Mouse (Mus musculus): Measurements from ENCODE around the gene Ptpro. TPM values are rescaled to one million over a fixed set of nuclear protein-coding genes. Genes with fewer than 3 reads are reported as not detected.
"Not testable (repeated sequence)": the region's sequence is repeated elsewhere in the genome, so short reads cannot be mapped to it uniquely, and the experiment has no call there.

The Ptpro gene
- total RNA-seq, 2 experiments from 2014 or later = 43.6 to 45.4 TPM

DNA sequence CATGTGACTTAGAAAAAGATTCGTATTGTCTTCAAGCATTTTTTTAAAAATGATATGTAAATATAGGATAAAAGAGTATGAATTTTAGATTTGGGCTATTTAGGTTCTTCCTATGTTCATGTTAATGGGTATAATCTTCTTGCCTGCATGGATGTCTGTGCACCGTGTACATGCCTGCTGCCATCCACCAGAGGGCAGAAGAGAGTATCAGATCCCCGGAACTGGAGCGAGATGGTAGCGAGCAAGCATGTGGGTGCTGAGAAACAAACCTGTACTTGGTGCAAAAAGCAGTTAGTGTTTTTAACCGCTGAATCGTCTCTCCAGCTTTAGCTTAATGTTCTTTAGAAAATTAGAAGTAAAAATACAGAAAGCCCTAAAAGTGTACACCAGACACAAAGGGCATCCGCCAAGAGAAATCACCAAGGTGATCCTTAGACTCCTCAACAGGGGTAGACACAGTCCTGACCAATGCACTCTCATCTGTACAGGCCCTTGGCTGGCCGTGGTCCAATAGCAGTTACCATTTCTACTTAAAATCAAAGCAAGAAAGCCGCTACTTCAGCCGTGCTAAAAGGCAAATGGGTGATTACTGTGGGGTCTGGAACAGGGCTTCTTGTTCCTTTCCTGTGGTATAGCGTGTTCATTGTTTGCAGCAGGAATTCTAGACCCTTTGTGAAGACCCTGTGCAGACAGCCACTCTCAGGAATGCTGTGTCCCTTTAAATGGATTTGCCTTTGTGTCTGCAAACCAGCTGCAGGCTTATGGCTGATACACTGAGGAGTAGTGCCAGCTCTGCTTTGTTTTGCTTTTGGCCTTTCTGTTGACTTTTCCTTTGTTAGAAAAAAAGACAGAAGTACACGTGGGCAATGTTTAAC lies 162.6 kb downstream of the Ptpro start:
- TF ChIP-seq CTCF (conservative IDR thresholded peaks at IDR 0.05) = peak; percentile 91
- DNase-seq (ENCODE audit: low spot score in 2 of 2) = peak; percentile 28 to 59
- Histone ChIP-seq H3K4me3 (no peak overlapping the region), H3K27ac (no peak overlapping the region)

GRCm38 (mm10) chr6:137422777-137423176 lies 170.7 kb downstream of the Ptpro start:
- TF ChIP-seq CTCF (conservative IDR thresholded peaks at IDR 0.05) = no peak
- Histone ChIP-seq H3K27ac (no peak overlapping the region), H3K4me3 (no peak overlapping the region)
- no peak for DNase-seq (ENCODE audit: low spot score in 2 of 2)

DNA sequence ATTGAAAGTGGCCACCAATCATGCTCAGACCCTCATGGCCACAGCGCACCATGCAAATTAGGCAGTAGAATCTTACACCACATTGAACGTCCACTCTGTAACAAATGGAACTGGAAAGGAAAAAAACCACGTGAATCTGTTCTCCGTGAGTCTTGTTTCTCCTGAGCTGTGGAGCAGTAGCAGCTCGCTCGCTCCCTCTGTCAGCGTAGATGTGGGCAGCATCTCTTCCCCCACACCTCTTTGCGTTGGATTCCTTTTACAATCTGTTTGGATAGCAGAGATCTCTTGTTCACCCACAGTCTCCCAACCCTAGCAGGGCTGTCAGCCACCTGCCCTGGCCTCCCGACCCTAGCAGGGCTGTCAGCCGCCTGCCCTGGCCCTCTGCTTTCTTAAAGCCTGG lies 171.7 kb downstream of the Ptpro start:
- no peak overlapping the region for H3K4me3 ChIP-seq
- H3K27ac ChIP-seq = no peak overlapping the region
- TF ChIP-seq CTCF (conservative IDR thresholded peaks at IDR 0.05) = no peak; the same call in 1 of the 2 replicates
- no peak for DNase-seq (ENCODE audit: low spot score in 2 of 2)

- no peak for DNase-seq (ENCODE audit: low spot score in 2 of 2)
- H3K27ac ChIP-seq = no peak overlapping the region
- TF ChIP-seq CTCF (conservative IDR thresholded peaks at IDR 0.05) = no peak
- H3K4me3 ChIP-seq = no peak overlapping the region
Measured at GRCm38 (mm10) chr6:137425500-137426432, 173.6 kb downstream of the Ptpro start.

- no peak for TF ChIP-seq CTCF (conservative IDR thresholded peaks at IDR 0.05)
- Histone ChIP-seq H3K4me3 (no peak overlapping the region), H3K27ac (no peak overlapping the region)
- peak in 1 of 2 experiments; percentile 23 for DNase-seq (ENCODE audit: low spot score in 2 of 2)
Measured at GRCm38 (mm10) chr6:137433521-137434137, 181.5 kb downstream of the Ptpro start.

DNA sequence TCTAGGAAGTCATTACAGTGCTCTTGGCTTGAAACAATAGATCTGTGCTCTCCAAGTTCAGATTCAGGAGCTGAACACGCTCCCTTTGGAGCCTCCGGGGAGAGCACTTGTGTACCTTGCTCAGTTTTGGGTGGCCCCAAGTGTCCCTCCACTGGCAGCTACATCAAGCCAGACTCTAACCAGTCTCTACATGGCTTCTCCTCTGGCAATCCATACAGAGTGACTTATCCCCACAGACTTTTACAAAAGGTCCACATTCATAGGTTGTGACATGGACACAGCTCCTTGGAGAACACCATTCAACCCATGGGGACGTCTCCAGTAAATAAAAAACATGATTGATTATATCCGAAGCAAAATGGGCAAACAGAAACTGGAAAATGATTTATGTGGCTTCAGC lies 185.4 kb downstream of the Ptpro start:
- H3K27ac ChIP-seq = peak overlapping the region; percentile 1; the same call in 1 of the 2 replicates
- no peak for DNase-seq (ENCODE audit: low spot score in 2 of 2)
- TF ChIP-seq CTCF (conservative IDR thresholded peaks at IDR 0.05) = no peak

DNA sequence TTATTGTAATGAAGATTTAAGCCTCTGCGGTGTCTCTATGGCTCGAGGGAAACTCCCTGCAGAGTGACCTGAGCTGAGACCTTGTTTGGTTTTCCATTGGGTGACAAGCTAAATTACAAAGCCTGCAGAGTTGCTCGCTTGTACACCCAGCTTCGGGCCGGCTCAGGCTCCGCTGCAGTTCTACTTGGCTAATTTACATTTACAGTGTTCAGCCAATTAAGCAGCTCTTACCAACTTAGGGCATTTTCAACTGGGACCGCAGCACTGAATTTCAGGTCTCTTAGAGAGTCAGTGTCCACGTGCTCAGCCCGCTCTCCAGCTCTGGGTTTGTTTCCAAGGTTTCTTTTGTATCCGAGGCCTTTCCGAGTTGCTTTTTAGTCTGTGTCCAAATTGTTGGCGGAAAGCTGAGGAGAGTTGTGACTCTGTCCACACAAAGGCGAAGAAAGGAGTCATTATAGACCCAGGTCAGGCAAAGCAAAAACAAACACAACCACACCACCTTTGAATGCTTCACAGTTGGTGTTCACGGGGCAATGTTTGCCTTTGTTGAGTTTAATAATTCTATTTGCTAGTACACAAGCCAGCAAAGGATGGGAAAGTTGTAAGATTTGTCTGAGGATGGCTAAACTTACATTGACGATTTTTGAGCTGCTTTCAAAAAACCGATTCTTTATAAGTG lies 185.9 kb downstream of the Ptpro start:
- TF ChIP-seq CTCF (conservative IDR thresholded peaks at IDR 0.05) = no peak
- Histone ChIP-seq H3K27ac (peak overlapping the region; percentile 1; the same call in 1 of the 2 replicates), H3K4me3 (no peak overlapping the region)
- DNase-seq (ENCODE audit: low spot score in 2 of 2) = peak; percentile 12 to 30

More for the DNA sequence above, 185.4 kb downstream of the Ptpro start:
- H3K4me3 ChIP-seq = no peak overlapping the region

DNA sequence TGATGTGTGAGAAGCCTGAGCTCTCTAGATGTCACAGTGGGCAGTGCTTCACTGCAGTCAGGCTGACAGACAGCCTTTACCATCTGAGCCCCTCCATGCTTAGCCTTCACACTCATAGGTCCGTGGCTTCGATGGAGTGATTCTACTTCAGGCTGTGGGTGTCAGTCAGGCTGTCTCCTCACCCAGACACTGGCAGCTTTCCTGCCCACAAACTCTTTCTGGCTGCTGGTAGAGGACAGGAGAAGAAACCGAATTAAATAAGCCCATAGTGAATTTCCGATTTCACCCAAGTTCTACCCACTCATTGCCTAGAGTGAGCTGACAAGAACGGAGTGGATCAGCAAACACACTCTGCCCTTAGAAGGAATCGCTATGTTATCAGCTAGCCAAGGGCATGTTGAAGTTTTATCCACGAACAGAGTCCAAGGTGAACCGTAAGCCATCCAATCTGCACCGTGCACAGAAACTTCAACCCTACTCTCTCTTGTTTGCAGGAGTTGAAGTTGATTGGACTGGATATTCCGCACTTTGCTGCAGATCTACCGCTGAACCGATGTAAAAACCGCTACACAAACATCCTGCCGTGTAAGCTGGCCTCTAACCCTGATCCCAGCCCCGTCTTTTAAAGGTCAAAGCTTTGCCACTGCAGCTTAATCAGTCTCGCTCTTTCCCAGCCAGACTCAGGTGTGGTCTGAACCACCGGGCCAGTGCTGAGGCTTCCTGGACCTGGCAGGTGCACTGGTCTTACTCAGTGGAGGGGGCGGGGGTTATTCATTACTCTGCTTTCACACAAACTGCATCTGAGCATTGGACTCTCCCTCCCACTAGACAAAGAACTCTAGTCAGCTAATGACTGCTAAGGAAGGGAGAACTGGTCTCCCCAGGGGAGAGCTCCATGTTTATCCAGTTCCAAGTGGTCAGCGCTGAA lies 188.7 kb downstream of the Ptpro start:
- no peak overlapping the region for H3K4me3 ChIP-seq
- no peak overlapping the region for H3K27ac ChIP-seq
- peak; percentile 12 to 29 for DNase-seq (ENCODE audit: low spot score in 2 of 2)
- no peak for TF ChIP-seq CTCF (conservative IDR thresholded peaks at IDR 0.05)

GRCm38 (mm10) chr6:137443089-137443488 lies 191.0 kb downstream of the Ptpro start:
- TF ChIP-seq CTCF (conservative IDR thresholded peaks at IDR 0.05) = no peak
- Histone ChIP-seq H3K27ac (no peak overlapping the region), H3K4me3 (no peak overlapping the region)
- DNase-seq (ENCODE audit: low spot score in 2 of 2) = no peak

DNA sequence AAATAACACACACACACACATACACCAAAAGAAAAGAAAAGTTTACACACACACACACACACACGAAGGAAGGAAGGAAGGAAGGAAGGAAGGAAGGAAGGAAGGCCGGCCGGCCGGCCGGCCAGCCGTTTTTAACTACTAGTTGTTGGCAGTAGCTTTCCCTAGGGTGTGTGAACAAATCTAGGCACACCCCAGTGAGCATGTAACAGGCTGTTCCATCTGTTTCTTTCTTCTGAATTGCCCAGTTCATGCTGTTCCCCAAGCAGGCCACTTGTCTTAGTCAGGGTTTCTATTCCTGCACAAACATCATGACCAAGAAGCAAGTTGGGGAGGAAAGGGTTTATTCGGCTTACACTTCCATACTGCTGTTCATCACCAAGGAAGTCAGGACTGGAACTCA lies 194.0 kb downstream of the Ptpro start:
- H3K27ac ChIP-seq; H3K4me3 ChIP-seq; DNase-seq (ENCODE audit: low spot score in 2 of 2): not testable (repeated sequence)

GRCm38 (mm10) chr6:137455537-137456041 lies 203.5 kb downstream of the Ptpro start:
- Histone ChIP-seq H3K4me3 (no peak overlapping the region), H3K27ac (no peak overlapping the region)
- TF ChIP-seq CTCF (conservative IDR thresholded peaks at IDR 0.05) = peak; percentile 95
- peak; percentile 23 to 60 for DNase-seq (ENCODE audit: low spot score in 2 of 2)
